Mouse (Mus musculus) E14TG2a.4 (cell line): ENCODE data around the gene Hus1.

Experiments
- CTCF ChIP-seq: conservative IDR thresholded peaks from 2 replicates; pipeline ENCODE4 v1.5.1; 2014; ENCODE audit warnings: low read length
- NANOG ChIP-seq: IDR thresholded peaks from 2 replicates; pipeline ENCODE4 v1.6.1; 2014; ENCODE audit warnings: borderline replicate concordance, low read length, mixed read lengths

DNA sequence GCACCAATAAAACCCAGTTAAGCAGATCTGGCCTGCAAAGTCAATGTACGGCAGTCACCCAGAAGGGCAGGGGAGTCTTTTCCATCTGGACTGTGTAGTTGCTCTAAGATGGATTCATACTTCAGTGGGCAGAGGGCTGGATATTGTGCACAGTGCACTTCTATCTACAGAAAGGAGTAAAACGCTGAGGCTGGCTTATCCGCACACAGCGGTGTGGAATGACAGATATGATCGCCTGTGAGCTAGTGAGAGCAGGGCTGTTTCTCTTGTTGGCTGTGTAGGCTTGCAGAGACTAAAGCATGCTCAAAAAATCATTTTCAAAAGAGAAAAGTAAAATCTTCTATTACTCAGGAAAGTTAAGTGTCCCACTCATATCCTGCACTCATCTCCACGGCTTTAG lies 38.9 kb downstream of the Hus1 start:
- no peak for TF ChIP-seq CTCF
- no peak for TF ChIP-seq NANOG
